Mouse (Mus musculus) forebrain, embryonic 15.5 days (tissue): ENCODE measurements around the gene Camsap2. TPM values are rescaled to one million over a fixed set of nuclear protein-coding genes. Genes with fewer than 3 reads are reported as not detected.
A peak's percentile ranks its signal among the peaks of the same experiment; 100 is the strongest.

Experiments
- ATAC-seq: fragments of 200-750 bp; cut with Nextera tagmentation; replicated peaks from 2 replicates; pipeline ENCODE4 v1.8.0; 2017; ENCODE audit warnings: mild to moderate bottlenecking, moderate TSS enrichment, moderate library complexity
- H3K27ac ChIP-seq: fragments of 300-500 bp; sonication (generic); replicated peaks from 2 replicates; pipeline ENCODE4 v1.5.1; 2015; ENCODE audit warnings: mild to moderate bottlenecking, inconsistent platforms
- H3K27me3 ChIP-seq: fragments of 300-500 bp; sonication (generic); 2 replicates; pipeline ENCODE4 v1.6.1; 2015; ENCODE audit warnings: inconsistent platforms
- H3K36me3 ChIP-seq: fragments of 300-500 bp; sonication (generic); 2 replicates; pipeline ENCODE4 v1.6.1; 2015; ENCODE audit warnings: mild to moderate bottlenecking, inconsistent platforms
- H3K4me1 ChIP-seq: fragments of 300-500 bp; sonication (generic); 2 replicates; pipeline ENCODE4 v1.6.1; 2015; ENCODE audit warnings: inconsistent platforms
- H3K4me2 ChIP-seq: fragments of 300-500 bp; sonication (generic); replicated peaks from 2 replicates; pipeline ENCODE4 v1.6.1; 2015; ENCODE audit warnings: mild to moderate bottlenecking, inconsistent platforms
- H3K4me3 ChIP-seq: fragments of 300-500 bp; sonication (generic); 2 replicates; pipeline ENCODE4 v1.5.1; 2015; ENCODE audit warnings: mild to moderate bottlenecking, inconsistent platforms
- H3K9ac ChIP-seq: fragments of 300-500 bp; sonication (generic); replicated peaks from 2 replicates; pipeline ENCODE4 v1.6.1; 2015; ENCODE audit warnings: mild to moderate bottlenecking, inconsistent platforms
- H3K9me3 ChIP-seq: fragments of 300-500 bp; sonication (generic); 2 replicates; pipeline ENCODE4 v1.6.1; 2016; ENCODE audit warnings: inconsistent platforms
- WGBS: fragments of 180-500 bp; shearing (Covaris S2); methylation state at CpG from one replicate; pipeline ENCODE4 v1.1.7; 2015; ENCODE audit warnings: mixed read lengths; 5-methylcytosine and 5-hydroxymethylcytosine counted together
- polyA plus RNA-seq: library from polyadenylated mRNA; unstranded; fragments of >200 nt; fragmentation: Nextera tagmentation; extraction: Ambion mirVana; gene quantifications from 2 replicates; pipeline ENCODE4 v1.2.1, GENCODE M21; 2015

Gene Camsap2
- polyA plus RNA-seq, 1 experiment from 2014 or later = 27.8 TPM

DNA sequence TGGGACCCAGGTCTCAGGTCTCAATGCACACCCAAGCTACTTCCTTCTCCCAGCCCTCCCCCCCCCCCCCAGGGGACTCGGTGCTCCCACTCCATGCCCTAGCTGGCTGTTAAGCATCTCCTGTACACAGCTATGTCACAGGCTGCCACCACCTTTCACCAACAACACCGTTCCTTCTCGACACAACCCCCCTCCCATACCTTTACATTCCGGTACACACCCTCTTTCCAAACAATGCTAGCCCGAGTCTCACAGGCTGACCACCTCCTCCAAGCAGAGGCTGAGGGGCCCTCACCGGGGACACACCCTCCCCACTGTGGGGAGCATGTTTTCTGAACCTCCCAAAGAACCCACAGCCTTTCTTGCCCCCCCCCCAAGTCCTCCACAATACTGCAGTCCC is 114.3 kb downstream of the Camsap2 start:
- H3K36me3 ChIP-seq = no peaks in the 10 kb centered on the region
- no peaks in the 10 kb centered on the region for H3K9me3 ChIP-seq
- H3K27ac ChIP-seq = no peak overlapping the region
- H3K9ac ChIP-seq = 0 out of 2 replicates have a peak overlapping the region, but pooled peaks have one; percentile 8
- WGBS = 2% methylated on average over 5 of the region's 6 CpGs
- peaks cover 60% of the 10 kb centered on the region for H3K4me1 ChIP-seq
- peak overlapping the region; percentile 86 for H3K4me2 ChIP-seq
- no peaks in the 10 kb centered on the region for H3K27me3 ChIP-seq
- peak overlapping the region; percentile 63 for H3K4me3 ChIP-seq
- no peak for ATAC-seq

DNA sequence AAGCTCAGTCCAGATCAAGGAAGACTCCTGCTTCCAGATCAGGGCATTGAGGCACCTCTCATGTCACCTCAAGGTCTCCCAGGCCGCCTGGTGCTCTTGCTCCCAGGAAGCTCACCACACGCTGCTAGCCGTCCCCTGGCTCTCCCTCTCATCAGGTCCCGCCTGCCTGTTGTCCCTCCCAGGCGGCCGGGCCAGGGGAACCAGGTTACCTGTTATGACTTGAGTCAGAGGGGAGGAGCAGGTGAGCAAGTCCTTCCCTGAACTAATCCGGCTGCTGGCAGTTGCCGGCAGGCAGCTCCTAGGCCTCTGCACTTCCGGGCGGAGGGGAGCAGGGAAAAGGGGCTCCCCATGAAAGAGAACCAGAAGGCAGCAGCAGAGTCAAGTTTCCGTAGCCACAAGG is 115.7 kb downstream of the Camsap2 start:
- H3K27me3 ChIP-seq = no peaks in the 10 kb centered on the region
- no peak for ATAC-seq
- H3K4me1 ChIP-seq = peaks cover 60% of the 10 kb centered on the region
- H3K27ac ChIP-seq = no peak overlapping the region
- no peaks in the 10 kb centered on the region for H3K36me3 ChIP-seq
- no peak overlapping the region for H3K9ac ChIP-seq
- no peaks in the 10 kb centered on the region for H3K9me3 ChIP-seq
- peak overlapping the region; percentile 13 for H3K4me2 ChIP-seq
- 35% methylated on average over 11 of the region's 11 CpGs for WGBS
- H3K4me3 ChIP-seq = no peak overlapping the region

DNA sequence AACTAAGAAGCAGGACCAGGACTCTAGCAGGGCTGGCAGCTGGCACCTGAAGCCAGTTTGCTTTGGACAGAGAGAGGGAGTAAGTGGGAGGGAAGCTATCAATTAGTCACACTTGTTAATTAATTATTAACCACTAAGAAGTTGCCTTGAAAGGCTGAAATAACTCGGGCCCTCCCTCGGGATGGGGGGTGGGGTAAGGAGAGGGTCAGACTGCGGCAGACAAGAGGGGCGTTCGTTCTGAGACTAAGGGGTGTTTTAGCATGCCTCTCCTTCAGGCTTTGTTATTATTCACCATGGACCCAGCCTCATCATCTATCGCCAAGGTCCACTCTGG is 116.9 kb downstream of the Camsap2 start:
- no peaks in the 10 kb centered on the region for H3K9me3 ChIP-seq
- H3K4me3 ChIP-seq = no peak overlapping the region
- H3K4me1 ChIP-seq = peaks cover 55% of the 10 kb centered on the region
- no peaks in the 10 kb centered on the region for H3K27me3 ChIP-seq
- H3K36me3 ChIP-seq = no peaks in the 10 kb centered on the region
- no peak overlapping the region for H3K9ac ChIP-seq
- no peak for ATAC-seq
- WGBS = 9% methylated on average over 6 of the region's 6 CpGs
- H3K27ac ChIP-seq = no peak overlapping the region
- H3K4me2 ChIP-seq = no peak overlapping the region

DNA sequence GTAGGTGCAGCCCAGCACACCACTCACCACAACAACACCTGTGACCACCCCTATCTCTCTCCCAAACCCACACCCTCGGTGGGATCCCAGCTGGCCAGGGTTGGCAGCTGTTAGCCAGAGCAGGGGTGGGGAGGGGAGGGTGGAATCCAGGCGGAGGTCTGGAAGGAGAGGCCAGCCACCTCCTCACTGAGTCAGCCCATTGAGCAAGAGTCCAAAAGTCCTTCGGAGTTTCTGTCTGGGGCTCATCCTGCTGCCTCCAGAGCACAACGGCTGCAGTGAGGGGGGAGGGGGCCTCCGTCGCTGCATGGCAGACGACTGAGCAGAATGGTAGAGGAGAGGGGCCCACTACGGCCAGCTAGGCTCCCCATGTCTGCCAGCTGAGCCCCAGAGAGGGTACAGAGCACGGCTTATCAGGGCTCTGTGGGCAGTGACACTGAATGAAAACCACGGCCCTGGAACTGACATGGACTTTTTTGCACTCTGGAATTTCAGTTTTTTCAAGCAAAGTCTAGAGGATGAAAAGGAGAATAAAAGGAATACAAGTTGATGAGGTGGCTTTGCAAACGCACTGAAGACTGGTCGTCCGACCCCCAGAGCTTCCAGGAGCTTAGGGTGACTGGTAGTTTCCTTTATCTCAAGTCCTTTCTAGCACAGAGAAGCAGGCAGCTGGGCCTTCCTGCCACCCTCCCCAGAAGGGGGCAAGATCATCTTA is 117.4 kb downstream of the Camsap2 start:
- H3K27me3 ChIP-seq = no peaks in the 10 kb centered on the region
- H3K4me2 ChIP-seq = no peak overlapping the region
- H3K9ac ChIP-seq = no peak overlapping the region

DNA sequence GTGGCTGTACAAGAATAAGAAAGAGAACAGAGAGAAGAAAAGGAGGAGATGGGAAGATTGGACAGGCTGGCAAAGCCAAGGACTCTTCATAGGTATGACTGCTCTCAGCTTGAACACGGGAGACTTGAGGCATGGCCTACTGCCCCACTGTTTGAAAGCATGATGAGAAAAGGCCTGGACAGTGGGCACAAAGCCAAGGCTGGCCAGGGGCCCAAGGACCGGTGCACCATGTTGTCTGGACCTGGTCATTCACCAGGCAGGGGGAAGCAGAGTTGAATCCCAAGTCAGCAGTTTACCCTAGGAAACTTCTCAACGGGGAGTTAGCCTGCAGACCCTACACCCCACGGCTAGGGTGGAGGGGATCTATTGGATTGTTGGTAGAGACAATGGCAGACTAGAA is 118.0 kb downstream of the Camsap2 start:
- no peak overlapping the region for H3K4me3 ChIP-seq
- WGBS = 58% methylated on average over 4 of the region's 4 CpGs
- H3K36me3 ChIP-seq = no peaks in the 10 kb centered on the region
- H3K9me3 ChIP-seq = no peaks in the 10 kb centered on the region
- no peak overlapping the region for H3K9ac ChIP-seq
- ATAC-seq = no peak
- H3K4me1 ChIP-seq = peaks cover 48% of the 10 kb centered on the region
- H3K4me2 ChIP-seq = no peak overlapping the region
- H3K27ac ChIP-seq = no peak overlapping the region
- no peaks in the 10 kb centered on the region for H3K27me3 ChIP-seq

More for the DNA sequence above, 117.4 kb downstream of the Camsap2 start:
- H3K27ac ChIP-seq = no peak overlapping the region
- H3K4me3 ChIP-seq = no peak overlapping the region
- H3K36me3 ChIP-seq = no peaks in the 10 kb centered on the region
- no peaks in the 10 kb centered on the region for H3K9me3 ChIP-seq
- ATAC-seq = no peak
- 7% methylated on average over 13 of the region's 13 CpGs for WGBS
- peaks cover 54% of the 10 kb centered on the region for H3K4me1 ChIP-seq

DNA sequence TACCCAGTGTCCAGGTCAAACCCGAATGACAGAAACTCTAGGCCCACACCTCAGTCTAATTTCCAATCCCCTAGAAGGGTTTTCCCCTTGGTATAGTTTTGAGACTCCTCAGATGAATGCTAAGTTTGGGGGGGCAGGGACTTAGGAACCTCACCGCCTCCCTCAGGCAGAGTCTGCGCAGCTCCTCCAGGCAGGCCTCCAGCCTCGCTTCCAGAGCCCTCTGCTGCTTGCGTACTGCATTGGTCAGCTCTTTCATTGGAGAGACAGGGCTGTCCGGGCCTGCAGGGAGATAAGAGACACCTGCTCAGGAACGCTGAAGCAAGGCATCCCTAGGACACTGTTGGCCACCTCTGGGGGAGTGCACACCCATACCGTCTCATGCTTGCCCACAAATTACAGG is 119.3 kb downstream of the Camsap2 start:
- Histone ChIP-seq H3K4me2 (no peak overlapping the region), H3K36me3 (no peaks in the 10 kb centered on the region), H3K4me3 (no peak overlapping the region), H3K9ac (no peak overlapping the region), H3K9me3 (no peaks in the 10 kb centered on the region), H3K27ac (no peak overlapping the region), H3K4me1 (peaks cover 35% of the 10 kb centered on the region), H3K27me3 (no peaks in the 10 kb centered on the region)
- WGBS = 98% methylated on average over 8 of the region's 8 CpGs
- ATAC-seq = no peak

DNA sequence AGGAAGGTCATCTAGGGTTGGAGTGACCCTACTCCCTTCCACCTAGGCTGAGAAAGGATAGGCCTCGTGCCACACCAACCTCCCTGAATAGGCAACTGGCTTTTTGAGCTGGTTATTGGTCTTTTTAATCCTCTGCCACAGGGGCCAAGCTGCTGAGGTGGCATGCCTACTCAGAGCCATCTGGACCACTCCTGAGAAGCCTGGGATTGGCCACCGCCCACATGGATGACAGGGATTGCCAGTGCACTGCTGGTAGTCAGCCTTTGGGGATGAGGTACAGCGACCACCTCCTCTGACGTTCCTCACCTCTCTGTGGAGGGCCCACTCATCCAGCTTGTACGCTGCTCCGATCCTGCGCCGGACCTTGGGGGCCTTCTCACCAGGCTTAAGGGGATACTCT is 120.1 kb downstream of the Camsap2 start:
- WGBS = 94% methylated on average over 8 of the region's 8 CpGs
- no peak overlapping the region for H3K9ac ChIP-seq
- ATAC-seq = no peak
- H3K27me3 ChIP-seq = no peaks in the 10 kb centered on the region
- no peak overlapping the region for H3K27ac ChIP-seq
- H3K4me1 ChIP-seq = peaks cover 28% of the 10 kb centered on the region
- H3K4me2 ChIP-seq = no peak overlapping the region
- no peak overlapping the region for H3K4me3 ChIP-seq
- no peaks in the 10 kb centered on the region for H3K36me3 ChIP-seq
- no peaks in the 10 kb centered on the region for H3K9me3 ChIP-seq

DNA sequence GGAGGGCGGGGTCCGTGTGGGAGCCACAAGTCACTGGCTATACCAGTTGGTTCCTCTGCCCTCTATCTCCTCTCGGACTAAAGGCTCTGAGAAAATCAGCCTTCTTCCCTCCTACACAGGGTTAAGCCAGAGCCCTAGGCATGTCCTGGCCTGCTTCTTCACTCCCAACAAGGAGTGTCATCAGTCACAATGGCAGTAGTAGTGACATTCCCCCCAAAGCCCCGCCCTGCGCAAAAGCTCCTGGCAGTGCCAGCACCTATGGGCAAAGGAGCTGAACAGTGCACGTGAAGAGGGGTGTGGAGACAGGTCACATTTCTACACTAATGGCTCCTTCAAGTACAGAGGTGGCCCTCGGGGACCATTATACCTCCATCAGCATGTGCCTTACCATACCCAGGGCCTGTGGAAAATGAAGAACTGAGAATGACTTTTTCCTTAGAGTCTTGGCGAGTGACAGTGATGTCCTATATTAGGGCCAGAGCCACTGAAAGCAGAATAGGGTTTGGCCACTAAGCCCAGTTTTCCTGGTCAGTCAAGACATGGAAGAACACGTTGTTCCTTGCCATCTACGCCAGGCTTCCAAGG is 122.1 kb downstream of the Camsap2 start:
- H3K9ac ChIP-seq = no peak overlapping the region
- no peaks in the 10 kb centered on the region for H3K27me3 ChIP-seq
- ATAC-seq = no peak
- no peak overlapping the region for H3K4me2 ChIP-seq
- 93% methylated on average over 10 of the region's 10 CpGs for WGBS
- H3K9me3 ChIP-seq = no peaks in the 10 kb centered on the region
- no peak overlapping the region for H3K4me3 ChIP-seq
- peaks cover 6% of the 10 kb centered on the region; the same call in 1 of the 2 replicates for H3K36me3 ChIP-seq
- peaks cover 10% of the 10 kb centered on the region for H3K4me1 ChIP-seq
- H3K27ac ChIP-seq = no peak overlapping the region

DNA sequence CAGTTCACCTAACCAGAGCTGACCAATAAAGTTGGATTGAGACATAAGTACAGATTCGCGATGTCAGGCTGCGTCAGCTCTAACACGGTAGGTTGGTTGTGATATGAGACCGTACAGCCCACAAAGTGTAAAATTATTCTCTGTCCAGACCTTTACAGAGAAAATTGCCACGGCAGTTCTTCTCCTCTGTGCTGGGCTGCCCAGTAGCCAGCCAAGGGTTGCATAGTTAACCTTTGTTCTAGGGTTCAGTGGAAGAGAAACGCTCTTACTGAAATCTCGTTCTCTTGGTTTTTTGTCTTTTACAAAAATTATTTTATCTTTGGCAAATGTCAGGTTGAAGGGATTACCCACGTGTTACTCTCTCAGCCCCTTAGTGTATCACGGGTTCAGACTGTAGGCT is 123.5 kb downstream of the Camsap2 start:
- H3K36me3 ChIP-seq = peaks cover 7% of the 10 kb centered on the region; the same call in 1 of the 2 replicates
- WGBS = 93% methylated on average over 10 of the region's 10 CpGs
- no peak overlapping the region for H3K4me2 ChIP-seq
- H3K27ac ChIP-seq = no peak overlapping the region
- H3K4me1 ChIP-seq = no peaks in the 10 kb centered on the region
- no peak for ATAC-seq
- no peak overlapping the region for H3K4me3 ChIP-seq
- no peak overlapping the region for H3K9ac ChIP-seq
- H3K9me3 ChIP-seq = no peaks in the 10 kb centered on the region
- no peaks in the 10 kb centered on the region for H3K27me3 ChIP-seq

DNA sequence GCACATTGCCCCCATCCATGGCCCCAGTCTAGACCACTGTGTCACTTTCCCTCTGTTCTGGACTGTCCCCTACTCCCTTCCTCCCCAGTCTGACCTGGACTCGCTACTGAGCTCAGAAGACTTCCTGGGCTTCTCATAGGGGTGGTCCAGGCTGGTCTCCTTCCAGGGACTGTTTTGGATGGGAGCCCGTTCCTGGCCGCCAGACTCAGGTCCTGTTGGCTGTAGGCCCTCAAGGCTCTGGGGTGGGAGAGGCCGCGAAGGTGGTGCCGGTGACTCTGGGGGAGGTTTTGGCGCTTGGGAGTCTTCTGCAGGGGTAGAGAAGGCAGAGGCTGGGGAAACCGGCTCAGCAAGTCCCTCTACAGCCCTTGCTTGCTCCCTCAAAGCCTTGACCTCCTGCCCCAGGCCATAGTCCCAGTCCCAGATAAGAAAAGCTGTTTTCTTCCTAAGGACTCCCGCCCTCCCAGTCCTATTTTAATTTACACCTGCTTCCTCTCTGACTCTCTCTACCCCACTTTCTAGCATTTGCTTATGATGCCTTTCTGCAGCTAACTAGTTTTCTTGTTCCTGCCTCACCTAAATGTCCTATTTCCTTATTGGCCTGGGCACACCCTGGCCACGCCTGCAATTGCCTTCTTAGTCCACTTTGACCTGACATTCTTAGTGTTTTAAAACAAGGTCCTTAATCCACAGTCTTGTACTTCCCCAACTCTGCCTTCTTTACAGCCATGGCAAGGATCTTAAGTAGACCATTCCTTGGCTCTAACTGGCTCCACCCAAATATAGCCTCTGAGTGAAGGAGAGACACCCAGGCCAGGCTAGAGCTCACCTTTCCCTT is 125.7 kb downstream of the Camsap2 start:
- H3K27ac ChIP-seq = no peak overlapping the region
- no peak for ATAC-seq
- no peak overlapping the region for H3K4me2 ChIP-seq
- H3K36me3 ChIP-seq = peaks cover 20% of the 10 kb centered on the region; the same call in 1 of the 2 replicates
- no peak overlapping the region for H3K9ac ChIP-seq
- no peaks in the 10 kb centered on the region for H3K27me3 ChIP-seq
- no peaks in the 10 kb centered on the region for H3K9me3 ChIP-seq
- WGBS = 80% methylated on average over 10 of the region's 10 CpGs
- no peak overlapping the region for H3K4me3 ChIP-seq
- no peaks in the 10 kb centered on the region for H3K4me1 ChIP-seq
